Mouse (Mus musculus) kidney, embryonic 15.5 days (tissue): ENCODE data around the gene Mgst3. TPM values are rescaled to one million over a fixed set of nuclear protein-coding genes. Genes with fewer than 3 reads are reported as not detected.

ENCODE experiments used
- ATAC-seq: fragments of 200-750 bp; cut with Nextera tagmentation; replicated peaks from 2 replicates; pipeline ENCODE4 v1.8.0; 2017; ENCODE audit warnings: moderate TSS enrichment; ENCODE audit not compliant: low FRiP score
- H3K27ac ChIP-seq: fragments of 300-500 bp; sonication (generic); 2 replicates; pipeline ENCODE4 v1.5.1; 2015; ENCODE audit warnings: mild to moderate bottlenecking, inconsistent platforms
- H3K27me3 ChIP-seq: fragments of 300-500 bp; sonication (generic); 2 replicates; pipeline ENCODE4 v1.6.1; 2015; ENCODE audit warnings: inconsistent platforms
- H3K36me3 ChIP-seq: fragments of 300-500 bp; sonication (generic); 2 replicates; pipeline ENCODE4 v1.6.1; 2015; ENCODE audit warnings: inconsistent platforms
- H3K4me1 ChIP-seq: fragments of 300-500 bp; sonication (generic); 2 replicates; pipeline ENCODE4 v1.6.1; 2015; ENCODE audit warnings: inconsistent platforms
- H3K4me2 ChIP-seq: fragments of 300-500 bp; sonication (generic); 2 replicates; pipeline ENCODE4 v1.6.1; 2015; ENCODE audit warnings: moderate library complexity, mild to moderate bottlenecking, inconsistent platforms
- H3K4me3 ChIP-seq: fragments of 300-500 bp; sonication (generic); replicated peaks from 2 replicates; pipeline ENCODE4 v1.5.1; 2015; ENCODE audit warnings: mild to moderate bottlenecking, inconsistent platforms
- H3K9ac ChIP-seq: fragments of 300-500 bp; sonication (generic); 2 replicates; pipeline ENCODE4 v1.6.1; 2015; ENCODE audit warnings: mild to moderate bottlenecking, inconsistent platforms
- H3K9me3 ChIP-seq: fragments of 300-500 bp; sonication (generic); replicated peaks from 2 replicates; pipeline ENCODE4 v1.6.1; 2016; ENCODE audit warnings: inconsistent platforms
- WGBS: fragments of 180-500 bp; shearing (Covaris S2); methylation state at CpG from one replicate; pipeline ENCODE4 v1.1.7; 2015; ENCODE audit warnings: mixed read lengths; 5-methylcytosine and 5-hydroxymethylcytosine counted together
- polyA plus RNA-seq: library from polyadenylated mRNA; unstranded; fragments of >200 nt; fragmentation: Nextera tagmentation; extraction: Ambion mirVana; gene quantifications from 2 replicates; pipeline ENCODE4 v1.2.1, GENCODE M21; 2015

The Mgst3 gene
- polyA plus RNA-seq, 1 experiment from 2014 or later, result 47.9 TPM

DNA sequence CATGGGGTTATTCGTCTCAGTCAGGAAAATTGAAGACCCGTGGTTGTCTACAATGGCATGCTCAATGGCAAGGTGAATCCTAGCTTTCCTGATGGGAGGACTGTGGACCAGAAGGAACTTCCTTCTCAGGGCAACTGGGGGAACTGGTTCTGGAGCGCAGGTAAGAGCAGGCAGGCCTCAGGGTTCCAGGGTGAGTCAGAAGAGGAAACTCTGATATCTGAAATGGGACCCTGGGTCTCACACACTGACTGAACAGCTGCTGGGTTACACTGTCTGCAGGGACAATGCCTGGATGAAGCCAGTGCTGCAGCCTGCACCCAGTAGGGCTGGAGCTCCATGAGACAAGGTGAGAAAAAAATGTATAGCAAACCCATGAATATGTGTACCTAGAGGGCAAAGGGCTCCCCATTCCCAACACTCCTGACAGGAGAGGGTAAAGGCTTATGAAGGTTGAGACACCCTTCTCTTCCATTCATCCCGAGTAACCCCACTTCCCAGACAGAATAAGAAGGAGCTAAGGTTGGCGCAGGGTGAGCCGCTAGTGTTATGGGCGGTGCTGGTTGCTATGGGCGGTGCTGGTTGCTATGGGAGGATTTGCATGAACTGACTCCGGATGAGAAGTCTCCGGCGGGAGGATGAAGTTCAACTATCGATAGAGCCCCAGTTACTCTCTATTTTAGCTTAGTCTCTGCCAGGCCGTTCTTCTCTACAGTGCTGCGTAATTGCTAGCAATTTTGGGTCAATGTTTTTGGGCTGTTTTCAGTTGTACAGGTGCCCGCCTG, 19.4 kb downstream of the Mgst3 start:
- Histone ChIP-seq H3K4me2 (peak overlapping the region; percentile 46), H3K4me3 (no peak overlapping the region), H3K27ac (no peak overlapping the region), H3K4me1 (peaks cover 9% of the 10 kb centered on the region), H3K36me3 (0 out of 2 replicates have a peak, but pooled peaks cover 6% of the 10 kb centered on the region), H3K9ac (no peak overlapping the region), H3K9me3 (no peaks in the 10 kb centered on the region), H3K27me3 (no peaks in the 10 kb centered on the region)
- 19% methylated on average over 15 of the region's 15 CpGs for WGBS
- ATAC-seq, result peak; percentile 85

DNA sequence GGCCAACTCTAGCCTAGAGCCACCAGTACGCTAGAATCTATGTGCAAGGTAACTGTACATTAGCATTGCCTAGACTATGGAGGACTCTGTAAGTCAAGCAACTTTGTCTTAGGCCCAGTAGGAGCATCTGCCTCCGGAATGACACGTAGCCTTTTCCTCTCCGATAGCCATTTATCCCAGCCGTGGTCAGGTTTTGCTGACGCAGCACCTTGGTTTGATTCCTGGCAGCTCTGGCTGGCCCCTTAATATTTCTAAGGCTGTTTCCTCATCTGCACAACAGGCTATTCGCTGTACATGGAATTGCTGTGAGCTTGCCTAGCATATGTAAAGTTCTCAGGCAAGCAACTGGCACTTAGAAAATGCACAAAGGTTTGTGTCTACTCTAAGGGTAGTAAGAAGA, 20.9 kb downstream of the Mgst3 start:
- Histone ChIP-seq H3K9ac (no peak overlapping the region), H3K9me3 (no peaks in the 10 kb centered on the region), H3K4me2 (no peak overlapping the region), H3K36me3 (peaks cover 13% of the 10 kb centered on the region; the same call in 1 of the 2 replicates), H3K27me3 (no peaks in the 10 kb centered on the region), H3K4me1 (peaks cover 9% of the 10 kb centered on the region), H3K4me3 (no peak overlapping the region), H3K27ac (no peak overlapping the region)
- no peak for ATAC-seq
- 91% methylated on average over 7 of the region's 7 CpGs for WGBS

GRCm38 (mm10) chr1:167369905-167370304, 23.7 kb downstream of the Mgst3 start:
- Histone ChIP-seq H3K9ac (no peak overlapping the region), H3K4me2 (no peak overlapping the region), H3K27me3 (no peaks in the 10 kb centered on the region), H3K4me3 (no peak overlapping the region), H3K9me3 (no peaks in the 10 kb centered on the region), H3K4me1 (peaks cover 9% of the 10 kb centered on the region), H3K27ac (no peak overlapping the region), H3K36me3 (peaks cover 31% of the 10 kb centered on the region)
- 8% methylated on average over 7 of the region's 7 CpGs for WGBS
- peak; percentile 57; the same call in 1 of the 2 replicates for ATAC-seq

GRCm38 (mm10) chr1:167368513-167368912, 25.1 kb downstream of the Mgst3 start:
- Histone ChIP-seq H3K36me3 (peaks cover 31% of the 10 kb centered on the region), H3K4me1 (no peaks in the 10 kb centered on the region), H3K27ac (no peak overlapping the region), H3K9ac (no peak overlapping the region), H3K9me3 (no peaks in the 10 kb centered on the region), H3K4me3 (no peak overlapping the region), H3K27me3 (no peaks in the 10 kb centered on the region), H3K4me2 (no peak overlapping the region)
- ATAC-seq, result 0 out of 2 replicates have a peak, but pooled peaks have one; percentile 49
- 78% methylated on average over 7 of the region's 7 CpGs for WGBS

DNA sequence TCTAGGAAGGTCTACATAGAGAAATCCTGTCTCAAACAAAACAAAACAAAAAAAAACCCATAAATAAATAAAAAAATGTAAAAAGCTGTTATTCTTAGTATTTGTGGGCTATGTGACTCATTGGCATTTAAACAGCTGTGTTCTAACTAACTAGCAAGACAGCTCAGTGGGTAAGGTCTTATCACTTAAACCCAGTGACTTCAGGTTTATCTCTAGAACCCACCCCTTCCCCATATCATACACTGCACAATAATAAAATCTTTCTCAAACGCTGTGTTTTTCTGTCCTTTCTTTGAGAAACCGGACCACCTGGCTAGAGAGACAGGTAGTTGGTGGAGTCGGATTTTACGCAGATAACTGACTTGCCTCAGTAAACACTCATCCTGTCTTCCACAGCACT, 25.6 kb downstream of the Mgst3 start:
- Histone ChIP-seq H3K4me1 (no peaks in the 10 kb centered on the region), H3K4me3 (no peak overlapping the region), H3K9me3 (no peaks in the 10 kb centered on the region), H3K27me3 (no peaks in the 10 kb centered on the region), H3K9ac (no peak overlapping the region), H3K36me3 (peaks cover 31% of the 10 kb centered on the region), H3K27ac (no peak overlapping the region), H3K4me2 (no peak overlapping the region)
- WGBS, result 93% methylated on average over 4 of the region's 4 CpGs
- ATAC-seq, result no peak

- Histone ChIP-seq H3K27me3 (no peaks in the 10 kb centered on the region), H3K36me3 (peaks cover 34% of the 10 kb centered on the region), H3K4me2 (no peak overlapping the region), H3K4me1 (no peaks in the 10 kb centered on the region), H3K9me3 (no peaks in the 10 kb centered on the region), H3K27ac (no peak overlapping the region), H3K9ac (no peak overlapping the region), H3K4me3 (no peak overlapping the region)
- ATAC-seq, result no peak
- WGBS, result 89% methylated on average over 6 of the region's 6 CpGs
These were observed 27.0 kb downstream of the Mgst3 start for GRCm38 (mm10) chr1:167366621-167367020.

- no peak for ATAC-seq
- 87% methylated on average over 7 of the region's 7 CpGs for WGBS
- Histone ChIP-seq H3K4me3 (no peak overlapping the region), H3K27ac (no peak overlapping the region), H3K9ac (no peak overlapping the region), H3K36me3 (peaks cover 42% of the 10 kb centered on the region), H3K27me3 (no peaks in the 10 kb centered on the region), H3K4me1 (no peaks in the 10 kb centered on the region), H3K4me2 (no peak overlapping the region), H3K9me3 (no peaks in the 10 kb centered on the region)
These were observed 27.8 kb downstream of the Mgst3 start for GRCm38 (mm10) chr1:167365808-167366207.

DNA sequence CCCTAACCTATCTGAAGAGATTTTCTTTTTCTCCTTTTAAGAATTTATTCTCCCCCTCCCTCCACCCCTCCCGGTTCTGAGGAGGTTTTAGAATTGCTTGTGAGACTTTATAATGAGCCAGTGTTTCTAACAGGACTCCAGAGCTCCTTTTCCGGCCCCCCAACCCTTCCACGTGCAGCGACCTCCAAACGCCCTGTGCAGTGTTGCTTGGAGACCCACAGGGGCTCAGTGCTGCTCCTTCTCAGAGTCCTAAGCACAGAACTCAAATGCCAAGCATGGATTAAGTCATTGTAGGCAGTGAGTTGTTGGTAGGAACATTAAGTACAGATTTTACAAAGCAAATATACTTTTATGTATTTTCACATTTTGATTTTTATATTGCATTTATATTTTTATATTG, 30.3 kb downstream of the Mgst3 start:
- Histone ChIP-seq H3K27me3 (no peaks in the 10 kb centered on the region), H3K4me3 (no peak overlapping the region), H3K9me3 (no peaks in the 10 kb centered on the region), H3K4me2 (no peak overlapping the region), H3K36me3 (peaks cover 47% of the 10 kb centered on the region), H3K4me1 (no peaks in the 10 kb centered on the region), H3K9ac (no peak overlapping the region), H3K27ac (no peak overlapping the region)
- ATAC-seq, result no peak
- 66% methylated on average over 5 of the region's 5 CpGs for WGBS

GRCm38 (mm10) chr1:167362819-167363218, 30.8 kb downstream of the Mgst3 start:
- Histone ChIP-seq H3K27ac (no peak overlapping the region), H3K36me3 (peaks cover 50% of the 10 kb centered on the region), H3K9ac (no peak overlapping the region), H3K4me3 (no peak overlapping the region), H3K9me3 (no peaks in the 10 kb centered on the region), H3K4me1 (no peaks in the 10 kb centered on the region), H3K4me2 (no peak overlapping the region), H3K27me3 (no peaks in the 10 kb centered on the region)
- 80% methylated on average over 4 of the region's 4 CpGs for WGBS
- ATAC-seq, result no peak

DNA sequence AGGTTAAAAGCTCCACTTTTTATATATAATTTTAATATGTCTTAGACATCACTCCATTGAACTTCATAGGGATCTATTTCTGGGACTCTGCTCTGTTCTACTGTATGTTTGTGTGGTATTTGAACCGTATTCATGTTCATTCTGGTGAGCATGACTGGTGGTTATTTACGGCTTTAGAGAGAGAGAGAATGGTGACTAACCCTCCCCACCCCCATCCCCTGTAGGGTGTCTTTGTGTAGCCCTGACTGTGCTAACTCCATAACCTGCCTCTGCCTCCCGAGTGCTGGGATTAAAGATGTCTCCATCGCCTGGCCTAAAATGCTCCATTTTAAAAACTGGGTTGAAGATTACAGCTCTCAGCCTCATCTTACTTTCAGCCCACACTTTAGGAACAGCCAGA, 33.4 kb downstream of the Mgst3 start:
- Histone ChIP-seq H3K27me3 (no peaks in the 10 kb centered on the region), H3K9ac (no peak overlapping the region), H3K9me3 (no peaks in the 10 kb centered on the region), H3K4me3 (no peak overlapping the region), H3K4me2 (no peak overlapping the region), H3K4me1 (no peaks in the 10 kb centered on the region), H3K36me3 (peaks cover 54% of the 10 kb centered on the region), H3K27ac (no peak overlapping the region)
- WGBS, result 78% methylated on average over 4 of the region's 4 CpGs
- no peak for ATAC-seq

DNA sequence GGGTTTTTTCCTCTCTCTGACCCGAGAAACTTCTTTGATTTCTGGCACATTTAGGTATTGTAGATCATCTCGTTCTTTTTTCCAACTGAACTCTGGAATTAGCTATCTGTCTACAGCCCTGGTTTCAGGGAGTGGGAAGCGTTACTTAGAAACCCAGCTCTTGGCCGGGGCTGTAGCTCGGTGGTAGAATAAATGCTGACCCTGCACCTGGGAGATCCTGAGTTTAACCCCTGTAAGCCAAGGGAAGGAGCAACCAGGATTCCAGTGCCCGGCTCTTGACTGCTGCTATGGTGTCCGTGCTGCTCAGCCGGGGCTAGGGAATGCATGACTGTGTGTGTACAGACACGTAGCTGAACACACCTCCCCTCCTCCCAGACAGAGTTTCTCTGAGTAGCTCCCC, 34.9 kb downstream of the Mgst3 start:
- Histone ChIP-seq H3K27ac (no peak overlapping the region), H3K4me1 (no peaks in the 10 kb centered on the region), H3K4me3 (no peak overlapping the region), H3K27me3 (no peaks in the 10 kb centered on the region), H3K36me3 (peaks cover 69% of the 10 kb centered on the region), H3K9ac (no peak overlapping the region), H3K9me3 (no peaks in the 10 kb centered on the region), H3K4me2 (no peak overlapping the region)
- ATAC-seq, result no peak
- WGBS, result 88% methylated on average over 9 of the region's 9 CpGs

DNA sequence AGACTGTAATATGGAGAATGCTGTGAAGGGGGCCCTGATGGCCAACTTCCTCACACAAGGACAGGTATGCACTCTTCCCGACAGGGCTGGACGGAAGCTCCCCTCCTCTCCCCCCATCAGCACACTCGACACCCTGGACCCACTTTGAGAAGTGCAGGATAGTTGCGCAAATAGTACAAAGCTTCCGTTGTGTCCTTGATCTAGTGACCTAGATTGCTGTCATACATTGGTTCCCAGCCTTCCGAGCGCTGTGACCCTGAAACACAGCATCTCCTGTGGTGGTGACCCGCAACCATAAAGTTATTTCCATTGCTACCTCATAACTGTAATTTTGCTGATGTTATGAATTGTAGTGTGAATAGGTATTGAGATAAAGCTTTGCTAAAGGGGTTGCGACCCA, 36.3 kb downstream of the Mgst3 start:
- Histone ChIP-seq H3K4me3 (no peak overlapping the region), H3K9me3 (no peaks in the 10 kb centered on the region), H3K27ac (no peak overlapping the region), H3K9ac (no peak overlapping the region), H3K27me3 (no peaks in the 10 kb centered on the region), H3K4me2 (no peak overlapping the region), H3K4me1 (no peaks in the 10 kb centered on the region), H3K36me3 (peaks cover 72% of the 10 kb centered on the region)
- no peak for ATAC-seq
- WGBS, result 95% methylated on average over 9 of the region's 9 CpGs

GRCm38 (mm10) chr1:167352403-167352802, 41.2 kb downstream of the Mgst3 start:
- H3K36me3 ChIP-seq, result peaks cover 39% of the 10 kb centered on the region
- no peaks in the 10 kb centered on the region for H3K9me3 ChIP-seq
- no peaks in the 10 kb centered on the region for H3K27me3 ChIP-seq
- H3K4me1 ChIP-seq, result peaks cover 9% of the 10 kb centered on the region
- H3K4me3 ChIP-seq, result no peak overlapping the region
- 85% methylated on average over 14 of the region's 14 CpGs for WGBS
- no peak for ATAC-seq
- H3K27ac ChIP-seq, result no peak overlapping the region
- no peak overlapping the region for H3K4me2 ChIP-seq
- no peak overlapping the region for H3K9ac ChIP-seq
